Mouse (Mus musculus): ENCODE data around the gene Rab37.

The Rab37 gene

DNA sequence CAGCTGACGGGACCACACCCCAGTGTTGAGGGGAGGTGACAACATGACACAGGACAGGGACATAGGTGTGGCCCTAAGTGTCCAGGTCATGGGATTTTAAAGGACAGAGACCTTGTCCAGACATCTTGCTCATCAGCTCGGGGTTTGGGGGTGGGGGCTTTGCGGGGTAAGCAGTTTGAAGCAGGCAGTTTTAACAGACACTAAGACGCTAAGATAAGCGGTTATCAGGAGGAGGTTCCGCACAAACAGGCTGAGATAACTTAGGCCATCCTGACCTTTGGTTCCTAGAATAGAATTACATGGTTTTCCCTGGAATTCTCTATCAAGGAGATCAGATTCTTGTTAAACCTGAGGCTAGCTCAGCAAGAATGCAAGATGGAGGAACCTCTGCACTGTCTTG is 103.5 kb downstream of the Rab37 start:
- in situ Hi-C loops (cut with MboI, MseI) = no loop called here

DNA sequence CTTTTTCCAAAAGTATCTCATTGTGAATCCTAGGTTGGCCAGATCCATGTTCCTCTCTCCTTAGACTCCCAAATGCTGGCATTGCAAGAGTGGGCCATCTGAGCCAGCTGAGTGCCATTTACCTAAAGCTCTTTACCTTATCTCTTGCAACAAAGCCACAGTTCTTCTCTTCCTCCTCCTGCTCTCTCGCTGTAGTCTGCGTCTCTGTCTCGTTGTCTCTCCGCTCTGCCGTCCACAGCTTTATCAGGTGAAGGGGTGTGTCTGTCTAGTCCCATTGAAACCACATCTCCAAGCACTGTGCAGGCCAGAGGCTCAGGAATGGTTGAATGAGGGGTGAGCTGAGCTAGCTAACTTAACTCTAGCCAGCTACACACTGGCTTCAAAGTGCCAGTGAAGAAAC is 104.7 kb downstream of the Rab37 start:
- in situ Hi-C loops (cut with MboI, MseI) = no loop called here

- in situ Hi-C loops (cut with MboI, MseI) = no loop called here
Observed at GRCm38 (mm10) chr11:115197558-115197957, 106.3 kb downstream of the Rab37 start.

- in situ Hi-C loops (cut with MboI, MseI) = no loop called here
Observed at GRCm38 (mm10) chr11:115198932-115199384, 107.7 kb downstream of the Rab37 start.

- in situ Hi-C loops (cut with MboI, MseI) = no loop called here
Observed at GRCm38 (mm10) chr11:115200520-115200919, 109.3 kb downstream of the Rab37 start.

DNA sequence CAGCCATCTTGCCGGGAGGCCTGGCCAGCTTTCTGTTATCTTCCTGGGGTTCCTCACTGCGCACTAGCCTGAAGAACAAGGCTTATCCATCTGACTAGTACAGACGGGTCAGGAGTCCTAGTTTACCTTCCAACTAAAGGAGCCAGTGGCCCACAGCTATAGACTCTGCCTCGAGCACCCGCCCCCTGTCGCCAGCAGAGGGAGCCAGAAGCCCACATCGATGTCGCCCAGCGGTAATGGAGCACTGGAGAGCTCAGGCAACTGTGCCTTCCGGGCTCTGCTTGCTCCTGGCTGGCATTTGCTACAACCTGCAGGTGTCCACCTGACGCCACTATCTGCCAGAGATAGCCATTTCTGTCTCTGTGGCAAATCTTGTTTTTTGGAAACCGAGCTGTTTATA is 111.1 kb downstream of the Rab37 start:
- in situ Hi-C loops (cut with MboI, MseI) = no loop called here

GRCm38 (mm10) chr11:115202756-115203155 is 111.5 kb downstream of the Rab37 start:
- in situ Hi-C loops (cut with MboI, MseI) = no loop called here

- in situ Hi-C loops (cut with MboI, MseI) = loop anchor here (5.0 kb wide), 2 partner anchors 64 to 149 kb away; no protein-coding TSS in a partner anchor
Observed at GRCm38 (mm10) chr11:115208126-115208525, 116.9 kb downstream of the Rab37 start.

GRCm38 (mm10) chr11:115208776-115209732 is 117.8 kb downstream of the Rab37 start:
- in situ Hi-C loops (cut with MboI, MseI) = loop anchor here (5.0 kb wide), 2 partner anchors 63 to 148 kb away; no protein-coding TSS in a partner anchor

DNA sequence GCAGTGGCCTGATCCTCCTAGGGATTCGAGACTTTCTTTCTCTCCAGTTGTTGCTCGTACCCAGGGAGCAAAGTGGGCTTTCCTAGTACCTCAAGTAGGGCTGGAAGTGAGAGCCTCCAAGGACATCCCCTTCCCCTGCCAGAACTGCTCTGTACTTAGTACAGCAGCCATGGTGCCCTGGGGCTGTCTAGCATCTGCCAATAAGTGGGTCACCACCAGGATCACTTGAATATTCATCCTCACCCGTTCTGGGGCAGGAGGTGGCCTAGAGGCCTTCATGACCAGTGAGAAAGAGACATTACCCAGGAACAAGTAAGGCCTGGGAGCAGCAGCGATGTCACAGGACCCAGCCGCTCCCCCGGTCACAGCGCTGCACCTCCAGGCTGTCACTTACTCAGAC is 118.7 kb downstream of the Rab37 start:
- in situ Hi-C loops (cut with MboI, MseI) = loop anchor here (5.0 kb wide), 2 partner anchors 62 to 147 kb away; no protein-coding TSS in a partner anchor

All from regulatory T cell (primary cell).